Mouse (Mus musculus): Measurements from ENCODE around the gene Gm16513. TPM values are rescaled to one million over a fixed set of nuclear protein-coding genes. Genes with fewer than 3 reads are reported as not detected.

Gm16513 gene
- not detected for polyA plus RNA-seq (2014; fragmentation: Illumina TruSeq; extraction: RNeasy Lipid Tissue Mini Kit (QIAGEN cat#74804); ENCODE audit: low read depth, low replicate concordance)

GRCm38 (mm10) chr5:95182324-95182723 lies at the start of gene Gm16513:
Gm16513 (plus strand) TSS chr5:95182624.

Other genes starting within 250 kb of the Gm16513 start
- gene Gm6367, start 194.0 kb upstream of the Gm16513 start, polyA plus RNA-seq (2014; fragmentation: Illumina TruSeq; extraction: RNeasy Lipid Tissue Mini Kit (QIAGEN cat#74804); ENCODE audit: low read depth, low replicate concordance), result not detected
- not detected for gene Gm7942, start 75.7 kb upstream of the Gm16513 start, polyA plus RNA-seq (2014; fragmentation: Illumina TruSeq; extraction: RNeasy Lipid Tissue Mini Kit (QIAGEN cat#74804); ENCODE audit: low read depth, low replicate concordance)
- gene Gm10424, start 90.1 kb downstream of the Gm16513 start, polyA plus RNA-seq (2014; fragmentation: Illumina TruSeq; extraction: RNeasy Lipid Tissue Mini Kit (QIAGEN cat#74804); ENCODE audit: low read depth, low replicate concordance), result not detected
- not detected for gene Gm3259, start 123.3 kb downstream of the Gm16513 start, polyA plus RNA-seq (2014; fragmentation: Illumina TruSeq; extraction: RNeasy Lipid Tissue Mini Kit (QIAGEN cat#74804); ENCODE audit: low read depth, low replicate concordance)

All from adrenal gland, adult 10 weeks (tissue).